In the genomic region with DNA sequence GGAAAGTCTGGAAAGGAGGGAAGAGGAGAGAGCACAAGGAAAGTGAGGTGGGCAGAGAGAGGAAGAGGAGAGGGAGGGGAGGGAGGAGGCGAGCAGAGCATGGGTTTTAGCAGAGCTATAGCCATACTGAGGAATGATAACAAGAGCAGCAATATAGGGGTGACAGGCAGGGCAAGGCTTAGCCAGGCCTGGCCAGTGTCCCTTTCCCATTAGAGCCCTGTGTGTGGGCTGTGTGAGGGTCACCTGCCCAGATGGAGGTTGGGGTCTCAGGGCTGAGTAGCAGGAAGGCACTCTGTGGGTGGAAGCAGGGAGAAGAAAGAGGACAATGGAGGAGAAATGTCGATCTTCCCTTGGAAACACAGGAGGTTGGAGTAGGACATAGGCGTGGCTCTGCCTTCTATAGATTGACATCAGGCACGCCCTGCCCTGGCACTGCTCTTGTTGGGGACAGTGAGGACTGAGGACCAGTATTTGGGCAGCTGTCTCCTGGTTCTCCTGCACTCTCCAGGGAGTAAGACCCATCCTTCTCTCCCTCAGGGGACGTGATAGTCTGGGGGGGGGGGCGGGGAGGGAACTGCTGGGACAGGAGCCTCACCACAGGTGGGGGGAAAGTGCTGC, we compare ENCODE assay signal across 8 mouse cellular contexts. TPM values are rescaled to one million over a fixed set of nuclear protein-coding genes. Genes with fewer than 3 reads are reported as not detected.
DNase-seq lines count a peak whose midpoint lies in the region; ATAC-seq lines count a peak whose summit lies in the region.

No protein-coding gene starts in this region.

- H3K4me2 ChIP-seq in heart, embryonic 12.5 days, result peak overlapping the region; percentile 84
- H3K4me2 ChIP-seq in heart, embryonic 16.5 days (ENCODE audit: low read depth, low read length), result peak overlapping the region; percentile 77
- peak overlapping the region; percentile 57 for H3K4me2 ChIP-seq in liver, embryonic 16.5 days (ENCODE audit: low read depth, low read length)

- H3K9ac ChIP-seq in heart, embryonic 12.5 days, result peak overlapping the region; percentile 65
- peak overlapping the region; percentile 71 for H3K9ac ChIP-seq in heart, embryonic 16.5 days (ENCODE audit: low read length)
- peak overlapping the region; percentile 12; the same call in 1 of the 2 replicates for H3K9ac ChIP-seq in liver, embryonic 16.5 days (ENCODE audit: low read depth, low read length)

- no peak for DNase-seq in heart, postnatal 36 days
- peak; percentile 71 for DNase-seq in MN1 (ENCODE audit: low spot score)
- DNase-seq in thymus, postnatal 4 days, result peak; percentile 34
- DNase-seq in adrenal gland, adult 18-20 months (ENCODE audit: low spot score in 2 of 2), result no peak
- no peak for DNase-seq in layer of hippocampus, adult 9-10 months (ENCODE audit: low spot score)

- H3K9me3 ChIP-seq in heart, embryonic 12.5 days (replicated peaks), result no peaks in the 10 kb centered on the region
- H3K9me3 ChIP-seq in heart, embryonic 16.5 days (replicated peaks; ENCODE audit: control insufficient read depth, low read length), result no peaks in the 10 kb centered on the region
- H3K9me3 ChIP-seq in liver, embryonic 16.5 days (replicated peaks; ENCODE audit: control insufficient read depth, low read length), result no peaks in the 10 kb centered on the region

- H3K36me3 ChIP-seq in heart, embryonic 12.5 days, result peaks cover 9% of the 10 kb centered on the region
- H3K36me3 ChIP-seq in heart, embryonic 16.5 days (ENCODE audit: control insufficient read depth, insufficient read depth), result no peaks in the 10 kb centered on the region
- H3K36me3 ChIP-seq in liver, embryonic 16.5 days (ENCODE audit: control insufficient read depth, insufficient read depth), result no peaks in the 10 kb centered on the region

- peak overlapping the region; percentile 56 for H3K4me3 ChIP-seq in heart, embryonic 12.5 days
- peak overlapping the region; percentile 58 for H3K4me3 ChIP-seq in heart, embryonic 16.5 days (ENCODE audit: low read length)
- H3K4me3 ChIP-seq in liver, embryonic 16.5 days (ENCODE audit: low read depth, low read length), result peak overlapping the region; percentile 52

- H3K27ac ChIP-seq in heart, embryonic 12.5 days (ENCODE audit: poor library complexity, severe bottlenecking), result peak overlapping the region; percentile 70
- peak overlapping the region; percentile 81 for H3K27ac ChIP-seq in heart, embryonic 16.5 days (ENCODE audit: low read length)
- H3K27ac ChIP-seq in liver, embryonic 16.5 days (ENCODE audit: low read length), result no peak overlapping the region

- WGBS in heart, embryonic 12.5 days, result 15% methylated on average over 6 of the region's 6 CpGs
- WGBS in heart, embryonic 16.5 days, result 21% methylated on average over 6 of the region's 6 CpGs
- WGBS in liver, embryonic 16.5 days (ENCODE audit: insufficient replicate concordance), result 15% methylated on average over 6 of the region's 6 CpGs

- H3K4me1 ChIP-seq in heart, embryonic 12.5 days (replicated peaks), result peaks cover 24% of the 10 kb centered on the region
- H3K4me1 ChIP-seq in heart, embryonic 16.5 days (ENCODE audit: control insufficient read depth, insufficient read depth, low read length), result peaks cover 24% of the 10 kb centered on the region
- no peaks in the 10 kb centered on the region; the same call in 1 of the 2 replicates for H3K4me1 ChIP-seq in liver, embryonic 16.5 days (ENCODE audit: control insufficient read depth, low read depth, low read length)

- peaks cover 10% of the 10 kb centered on the region for H3K27me3 ChIP-seq in heart, embryonic 12.5 days (replicated peaks)
- no peaks in the 10 kb centered on the region for H3K27me3 ChIP-seq in heart, embryonic 16.5 days (ENCODE audit: control insufficient read depth, insufficient read depth, low read length)
- no peaks in the 10 kb centered on the region for H3K27me3 ChIP-seq in liver, embryonic 16.5 days (ENCODE audit: control insufficient read depth, insufficient read depth, low read depth, low read length)

- intact Hi-C loops in heart, postnatal 36 days (cut with DNase I), result no loop called here

- peak; percentile 45 for ATAC-seq in heart, embryonic 12.5 days (ENCODE audit: insufficient number of reproducible peaks, low FRiP score)
- peak; percentile 37 for ATAC-seq in heart, embryonic 16.5 days (replicated peaks; ENCODE audit: extremely low read depth, insufficient read depth, low FRiP score)
- ATAC-seq in liver, embryonic 16.5 days (ENCODE audit: low read depth), result no peak; the same call in 1 of the 2 replicates

RNA-seq across cellular contexts. Expression of gene Mrgpre, which starts 0.8 kb away (rescaled TPM):
- polyA plus RNA-seq in heart, embryonic 12.5 days (2016; fragmentation: Nextera tagmentation; extraction: Ambion mirVana), result 3.0 and 3.2 TPM in 2 replicates
- total RNA-seq in heart, postnatal 36 days (2021), result 1 to 10 TPM; 1.2 to 1.4 TPM
- 1.7 and 2.2 TPM in 2 replicates for polyA plus RNA-seq in heart, embryonic 16.5 days (2015; fragmentation: Nextera tagmentation; extraction: Ambion mirVana)
- 0.41 and 0.51 TPM in 2 replicates for polyA plus RNA-seq in liver, embryonic 16.5 days (2015; fragmentation: Nextera tagmentation; extraction: Ambion mirVana)
- 1 to 10 TPM; 2.3 to 2.9 TPM for total RNA-seq in adrenal gland, adult 18-20 months (2021)

RNA-seq across cellular contexts. Expression of gene Mrgprg, which starts 16.7 kb away (rescaled TPM):
- polyA plus RNA-seq in heart, embryonic 12.5 days (2016; fragmentation: Nextera tagmentation; extraction: Ambion mirVana), result not detected in 2 replicates
- total RNA-seq in heart, postnatal 36 days (2021), result not detected
- polyA plus RNA-seq in heart, embryonic 16.5 days (2015; fragmentation: Nextera tagmentation; extraction: Ambion mirVana), result not detected in 2 replicates
- polyA plus RNA-seq in liver, embryonic 16.5 days (2015; fragmentation: Nextera tagmentation; extraction: Ambion mirVana), result not detected in 2 replicates
- 1 to 10 TPM; 1.7 to 2.2 TPM for total RNA-seq in adrenal gland, adult 18-20 months (2021)

RNA-seq across cellular contexts. Expression of gene Osbpl5, which starts 26.7 kb away (rescaled TPM):
- 36.6 and 40.3 TPM in 2 replicates for polyA plus RNA-seq in heart, embryonic 12.5 days (2016; fragmentation: Nextera tagmentation; extraction: Ambion mirVana)
- total RNA-seq in heart, postnatal 36 days (2021), result 10 to 100 TPM; 19.6 to 26.1 TPM
- polyA plus RNA-seq in heart, embryonic 16.5 days (2015; fragmentation: Nextera tagmentation; extraction: Ambion mirVana), result 35.8 and 39.5 TPM in 2 replicates
- 1.9 and 2.2 TPM in 2 replicates for polyA plus RNA-seq in liver, embryonic 16.5 days (2015; fragmentation: Nextera tagmentation; extraction: Ambion mirVana)
- 10 to 100 TPM; 24.5 to 29.1 TPM for total RNA-seq in adrenal gland, adult 18-20 months (2021)

RNA-seq across cellular contexts. Expression of gene Nadsyn1, which starts 39.2 kb away (rescaled TPM):
- 7.4 and 8.1 TPM in 2 replicates for polyA plus RNA-seq in heart, embryonic 12.5 days (2016; fragmentation: Nextera tagmentation; extraction: Ambion mirVana)
- total RNA-seq in heart, postnatal 36 days (2021), result 1 to 10 TPM; 4.2 to 4.4 TPM
- 9.0 and 9.1 TPM in 2 replicates for polyA plus RNA-seq in heart, embryonic 16.5 days (2015; fragmentation: Nextera tagmentation; extraction: Ambion mirVana)
- 9.1 TPM in 2 replicates for polyA plus RNA-seq in liver, embryonic 16.5 days (2015; fragmentation: Nextera tagmentation; extraction: Ambion mirVana)
- total RNA-seq in adrenal gland, adult 18-20 months (2021), result 10 to 100 TPM; 10.4 to 14.4 TPM

RNA-seq across cellular contexts. Expression of gene Dhcr7, which starts 39.5 kb away (rescaled TPM):
- 24.6 and 29.1 TPM in 2 replicates for polyA plus RNA-seq in heart, embryonic 12.5 days (2016; fragmentation: Nextera tagmentation; extraction: Ambion mirVana)
- total RNA-seq in heart, postnatal 36 days (2021), result 1 to 10 TPM; 5.6 to 6.2 TPM
- polyA plus RNA-seq in heart, embryonic 16.5 days (2015; fragmentation: Nextera tagmentation; extraction: Ambion mirVana), result 19.1 and 23.8 TPM in 2 replicates
- 59.4 and 76.8 TPM in 2 replicates for polyA plus RNA-seq in liver, embryonic 16.5 days (2015; fragmentation: Nextera tagmentation; extraction: Ambion mirVana)
- 1,000 to 10,000 TPM in 1 of 2 experiments, 100 to 1,000 TPM in 1; 730 to 1,067 TPM for total RNA-seq in adrenal gland, adult 18-20 months (2021)

Comparison
In these comparisons a context has a peak if more than half of its experiments do, and no peak if none do; other contexts are left out.
1. H3K9ac ChIP-seq: peak in every context shown above with its lines; median percentile 71 in heart, embryonic 16.5 days; 65 in heart, embryonic 12.5 days; 12 in liver, embryonic 16.5 days.
2. DNase-seq: peak in MN1 (single experiment) and thymus, postnatal 4 days (single experiment); none in heart, postnatal 36 days (0 of 2), adrenal gland, adult 18-20 months (0 of 2) and layer of hippocampus, adult 9-10 months (single experiment).
3. RNA of gene Osbpl5, which starts 26.7 kb away (polyA plus RNA-seq): 36.6 to 40.3 TPM in heart, embryonic 12.5 days and 35.8 to 39.5 TPM in heart, embryonic 16.5 days; 1.9 to 2.2 TPM in liver, embryonic 16.5 days; every median in the first group is over 10 times any median in the second.
4. Peak in every context shown above with its lines, with median percentiles within 50 percentile points of each other: H3K4me2 ChIP-seq and H3K4me3 ChIP-seq.